Mouse (Mus musculus) megakaryocyte, adult 5-6 weeks (primary cell): Measurements from ENCODE around the gene Csrp1. TPM values are rescaled to one million over a fixed set of nuclear protein-coding genes. Genes with fewer than 3 reads are reported as not detected.

Experiments
- total RNA-seq, 2 experiments: library from RNA; stranded (forward) in 1 of 2; stranded (reverse) in 1 of 2; fragments of 153-499, 151-499 nt in 1 of 2; fragments of 221-1000, 200-1000 nt in 1 of 2; gene quantifications; 2 replicates each; pipeline versions ENCODE4 v1.2.3 to v1.2.4; 2015 to 2017

The Csrp1 gene
- total RNA-seq, 2 experiments from 2014 or later: 86.2 to 99.9 TPM

Other genes with a start within 250 kb of the Csrp1 start
- 36.2 and 44.1 TPM in 2 replicates for gene Nav1, start 112.8 kb upstream of the Csrp1 start, total RNA-seq (2015)
- gene Nav1, start 112.8 kb upstream of the Csrp1 start, total RNA-seq (2017): 6.2 and 10.8 TPM in 2 replicates
- 0.75 TPM in 1 of 2 replicates, not detected in the other for gene Phlda3, start 46.1 kb downstream of the Csrp1 start, total RNA-seq (2015)
- 0.22 and 1.2 TPM in 2 replicates for gene Phlda3, start 46.1 kb downstream of the Csrp1 start, total RNA-seq (2017)
- 0.36 and 0.45 TPM in 2 replicates for gene Tnni1, start 59.4 kb downstream of the Csrp1 start, total RNA-seq (2015)
- not detected in 2 replicates for gene Tnni1, start 59.4 kb downstream of the Csrp1 start, total RNA-seq (2017)
- gene Lad1, start 98.5 kb downstream of the Csrp1 start, total RNA-seq (2015): not detected in 2 replicates
- not detected in 2 replicates for gene Lad1, start 98.5 kb downstream of the Csrp1 start, total RNA-seq (2017)
- not detected in 2 replicates for gene Tnnt2, start 116.3 kb downstream of the Csrp1 start, total RNA-seq (2015)
- gene Tnnt2, start 116.3 kb downstream of the Csrp1 start, total RNA-seq (2017): not detected in 2 replicates
- gene Pkp1, start 199.1 kb downstream of the Csrp1 start, total RNA-seq (2015): not detected in 2 replicates
- not detected in 2 replicates for gene Pkp1, start 199.1 kb downstream of the Csrp1 start, total RNA-seq (2017)